Mouse (Mus musculus) lung, adult 2 months (tissue): ENCODE results near the gene Mgarp.
"Not testable (repeated sequence)": the region's sequence is repeated elsewhere in the genome, so short reads cannot be mapped to it uniquely, and the experiment has no call there.

Experiments used
- CTCF ChIP-seq: fragments of 200-500 bp; IDR thresholded peaks from 2 replicates; pipeline ENCODE4 v1.5.1; 2011; ENCODE audit warnings: mild to moderate bottlenecking, low read length, control low read depth; ENCODE audit not compliant: insufficient read depth
- POLR2A ChIP-seq: fragments of 200-500 bp; IDR thresholded peaks from 2 replicates; pipeline ENCODE4 v1.6.1; 2011; ENCODE audit warnings: low read depth, mild to moderate bottlenecking, control low read depth, low read length, borderline replicate concordance; ENCODE audit errors: extremely low read depth

DNA sequence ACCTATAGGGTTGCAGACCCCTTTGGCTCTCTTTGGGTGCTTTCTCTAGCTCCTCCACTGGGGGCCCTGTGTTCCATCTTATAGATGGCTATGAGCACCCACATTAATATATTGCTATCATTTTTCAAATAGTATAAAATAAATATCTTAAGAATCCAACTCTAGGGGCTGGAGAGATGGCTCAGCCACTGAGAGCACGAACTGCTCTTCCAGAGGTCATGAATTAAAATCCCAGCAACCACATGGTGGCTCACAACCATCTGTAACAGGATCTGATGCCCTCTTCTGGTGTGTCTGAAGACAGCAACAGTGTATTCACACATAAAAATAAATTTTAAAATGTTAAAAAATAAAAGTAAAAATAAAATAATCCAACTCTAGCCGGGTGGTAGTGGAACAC lies 51.5 kb downstream of the Mgarp start:
- TF ChIP-seq CTCF, POLR2A: not testable (repeated sequence)
